Mouse (Mus musculus) embryonic facial prominence, embryonic 14.5 days (tissue): ENCODE data around the gene Frmd5. TPM values are rescaled to one million over a fixed set of nuclear protein-coding genes. Genes with fewer than 3 reads are reported as not detected.
"Not testable (repeated sequence)": the region's sequence is repeated elsewhere in the genome, so short reads cannot be mapped to it uniquely, and the experiment has no call there.

Experiments used
- ATAC-seq: fragments of 200-750 bp; cut with Nextera tagmentation; 2 replicates; pipeline ENCODE4 v1.8.0; 2017; ENCODE audit warnings: low read depth, moderate number of reproducible peaks, moderate TSS enrichment
- DNase-seq: peaks from one replicate; pipeline ENCODE4 v3.0.0-alpha.2; 2015; ENCODE audit warnings: low spot score
- H3K27ac ChIP-seq: fragments of 300-500 bp; sonication (generic); replicated peaks from 2 replicates; pipeline ENCODE4 v1.5.1; 2014; ENCODE audit warnings: low read depth, mild to moderate bottlenecking, low read length, moderate library complexity
- H3K27me3 ChIP-seq: fragments of 300-500 bp; sonication (generic); replicated peaks from 2 replicates; pipeline ENCODE4 v1.6.1; 2014; ENCODE audit warnings: low read length; ENCODE audit not compliant: control insufficient read depth, insufficient read depth
- H3K36me3 ChIP-seq: fragments of 300-500 bp; sonication (generic); 2 replicates; pipeline ENCODE4 v1.6.1; 2014; ENCODE audit warnings: low read length, mixed read lengths; ENCODE audit not compliant: control insufficient read depth, insufficient read depth
- H3K4me1 ChIP-seq: fragments of 300-500 bp; sonication (generic); 2 replicates; pipeline ENCODE4 v1.6.1; 2014; ENCODE audit warnings: antibody characterized with exemption, low read length; ENCODE audit not compliant: control insufficient read depth, insufficient read depth
- H3K4me2 ChIP-seq: fragments of 300-500 bp; sonication (generic); 2 replicates; pipeline ENCODE4 v1.6.1; 2014; ENCODE audit warnings: low read depth, mild to moderate bottlenecking, low read length, moderate library complexity, mixed read lengths
- H3K4me3 ChIP-seq: fragments of 300-500 bp; sonication (generic); 2 replicates; pipeline ENCODE4 v1.5.1; 2014; ENCODE audit warnings: low read depth, mild to moderate bottlenecking, low read length
- H3K9ac ChIP-seq: fragments of 300-500 bp; sonication (generic); 2 replicates; pipeline ENCODE4 v1.6.1; 2014; ENCODE audit warnings: low read depth, mild to moderate bottlenecking, low read length, moderate library complexity, mixed read lengths
- H3K9me3 ChIP-seq: fragments of 300-500 bp; sonication (generic); 2 replicates; pipeline ENCODE4 v1.6.1; 2016; ENCODE audit warnings: low read length; ENCODE audit not compliant: control insufficient read depth
- whole genome bisulfite sequencing: fragments of 180-500 bp; shearing (Covaris S2); extraction: QIAGEN DNeasy Blood & Tissue Kit; methylation state at CpG from one replicate; pipeline ENCODE4 v1.1.7; 2014; 5-methylcytosine and 5-hydroxymethylcytosine counted together
- polyA plus RNA-seq: library from polyadenylated mRNA; unstranded; fragments of >200 nt; fragmentation: Nextera tagmentation; extraction: Ambion mirVana; gene quantifications from 2 replicates; pipeline ENCODE4 v1.2.1, GENCODE M21; 2014

The Frmd5 gene
- polyA plus RNA-seq, 1 experiment from 2014 or later, result 1.4 TPM

DNA sequence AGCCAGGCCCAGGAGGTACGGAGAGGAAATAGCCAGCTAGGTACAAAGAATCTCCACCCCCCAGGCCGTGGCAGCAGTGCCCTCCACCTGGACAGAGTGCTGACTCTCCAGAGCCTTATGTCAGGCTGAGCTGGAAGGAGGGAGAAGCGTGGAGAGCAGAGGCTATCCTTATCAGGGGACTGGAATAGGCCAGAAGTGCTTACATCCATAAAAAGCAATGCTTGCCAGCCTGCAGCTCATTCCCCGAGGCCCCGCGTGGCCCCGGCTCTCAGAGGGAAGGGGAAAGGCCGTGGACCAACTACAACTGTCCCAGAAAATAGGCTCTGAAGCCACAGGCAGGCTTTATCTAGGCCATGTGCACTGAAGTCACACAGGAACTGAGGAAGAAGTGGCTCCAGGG is 255.6 kb downstream of the Frmd5 start:
- Histone ChIP-seq H3K4me3 (no peak overlapping the region), H3K36me3 (peaks cover 11% of the 10 kb centered on the region; the same call in 1 of the 2 replicates), H3K4me1 (no peaks in the 10 kb centered on the region), H3K27ac (no peak overlapping the region), H3K9me3 (no peaks in the 10 kb centered on the region), H3K4me2 (no peak overlapping the region), H3K9ac (no peak overlapping the region), H3K27me3 (no peaks in the 10 kb centered on the region)
- DNase-seq (no peak), ATAC-seq (no peak)
- WGBS, result 79% methylated on average over 8 of the region's 8 CpGs

DNA sequence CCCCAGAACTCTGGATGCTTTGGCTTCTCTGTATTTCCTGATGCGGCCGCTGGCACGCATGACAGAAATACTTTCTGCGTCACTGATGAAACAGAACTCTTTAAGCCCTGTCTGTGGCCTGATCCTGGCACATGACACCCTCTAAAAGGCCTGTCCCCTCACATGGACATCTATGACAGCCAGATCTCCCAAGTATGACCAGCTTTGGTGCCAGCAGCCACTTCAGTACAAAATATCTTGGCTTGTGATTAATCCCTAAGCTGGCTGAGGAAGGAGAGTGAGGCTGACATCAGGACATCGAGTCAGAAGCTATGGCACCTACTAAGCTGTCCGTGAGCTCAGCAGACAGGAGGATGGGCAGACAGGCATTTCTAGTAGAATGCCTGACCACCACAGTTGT is 257.3 kb downstream of the Frmd5 start:
- Histone ChIP-seq H3K27ac (no peak overlapping the region), H3K36me3 (peaks cover 15% of the 10 kb centered on the region; the same call in 1 of the 2 replicates), H3K27me3 (no peaks in the 10 kb centered on the region), H3K4me1 (no peaks in the 10 kb centered on the region), H3K4me3 (no peak overlapping the region), H3K4me2 (no peak overlapping the region), H3K9ac (no peak overlapping the region), H3K9me3 (no peaks in the 10 kb centered on the region)
- ATAC-seq (no peak), DNase-seq (no peak)
- WGBS, result 88% methylated on average over 5 of the region's 6 CpGs

DNA sequence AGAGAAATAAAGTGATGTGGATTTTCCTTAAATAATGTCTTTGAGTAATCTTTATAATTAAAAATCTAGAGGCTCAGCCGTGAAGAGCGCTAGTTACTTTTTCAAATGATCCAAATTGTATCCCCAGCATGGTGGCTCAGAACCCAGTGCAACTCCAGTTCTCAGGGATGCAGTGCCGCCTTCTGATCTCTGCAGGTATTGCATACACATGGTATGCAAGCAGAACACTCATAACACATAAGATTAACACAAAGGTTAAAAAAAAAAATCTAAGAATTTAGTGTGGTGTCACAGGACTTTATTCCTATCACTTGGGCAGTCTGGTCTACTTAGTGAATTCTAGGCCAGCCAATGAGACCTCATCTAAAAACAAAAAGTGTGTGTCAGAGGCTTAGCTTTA is 262.1 kb downstream of the Frmd5 start:
- H3K27ac ChIP-seq, result no peak overlapping the region
- H3K9ac ChIP-seq, result no peak overlapping the region
- DNase-seq, result no peak
- H3K4me2 ChIP-seq, result no peak overlapping the region
- no peaks in the 10 kb centered on the region for H3K4me1 ChIP-seq
- H3K27me3 ChIP-seq, result no peaks in the 10 kb centered on the region
- ATAC-seq, result no peak
- 92% methylated on average over 3 of the region's 3 CpGs for WGBS
- no peak overlapping the region for H3K4me3 ChIP-seq
- no peaks in the 10 kb centered on the region for H3K9me3 ChIP-seq
- H3K36me3 ChIP-seq, result peaks cover 39% of the 10 kb centered on the region

DNA sequence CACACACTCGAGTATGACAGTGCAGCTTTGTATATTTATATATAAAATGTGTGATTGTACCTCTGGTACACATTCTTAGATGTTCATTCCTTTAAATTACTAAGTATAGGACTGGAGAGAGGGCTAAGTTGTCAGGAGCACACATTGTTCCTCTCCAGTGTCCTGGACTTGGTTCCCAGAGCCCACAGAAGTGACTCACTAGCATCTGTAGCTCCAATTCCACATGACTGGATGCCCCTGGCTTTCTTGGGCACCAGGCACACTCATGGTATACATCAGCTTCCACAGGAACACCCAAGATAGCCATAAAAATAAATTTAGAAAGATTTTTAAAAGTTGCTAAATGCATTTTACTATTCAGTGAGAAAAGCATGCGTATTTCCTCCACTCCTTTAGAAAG is 281.8 kb downstream of the Frmd5 start:
- no peak for DNase-seq
- Histone ChIP-seq H3K27me3 (no peaks in the 10 kb centered on the region), H3K9ac (no peak overlapping the region), H3K9me3 (no peaks in the 10 kb centered on the region), H3K27ac (no peak overlapping the region), H3K4me1 (no peaks in the 10 kb centered on the region), H3K4me3 (no peak overlapping the region), H3K36me3 (peaks cover 33% of the 10 kb centered on the region), H3K4me2 (no peak overlapping the region)
- no peak for ATAC-seq
- 93% methylated on average over 2 of the region's 2 CpGs for WGBS

DNA sequence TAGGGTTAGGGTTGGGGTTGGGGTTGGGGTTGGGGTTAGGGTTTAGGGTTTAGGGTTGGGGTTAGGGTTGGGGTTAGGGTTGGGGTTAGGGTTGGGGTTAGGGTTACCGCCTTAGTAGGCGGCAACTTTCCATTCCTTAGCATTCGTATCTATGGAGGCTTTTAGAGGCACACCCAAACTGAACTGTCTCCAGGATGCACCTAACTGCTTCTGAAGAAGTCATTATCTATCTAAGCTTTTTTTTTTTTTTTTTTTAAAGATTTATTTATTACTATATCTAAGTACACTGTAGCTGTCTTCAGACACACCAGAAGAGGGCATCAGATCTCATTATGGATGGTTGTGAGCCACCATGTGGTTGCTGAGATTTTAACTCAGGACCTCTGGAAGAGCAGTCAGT is 284.1 kb downstream of the Frmd5 start:
- H3K27ac ChIP-seq, DNase-seq, H3K9me3 ChIP-seq, H3K27me3 ChIP-seq, ATAC-seq, H3K9ac ChIP-seq, H3K4me1 ChIP-seq, H3K4me2 ChIP-seq, H3K4me3 ChIP-seq: not testable (repeated sequence)
- WGBS, result 97% methylated on average over 3 of the region's 3 CpGs
- H3K36me3 ChIP-seq, result peaks cover 44% of the 10 kb centered on the region

DNA sequence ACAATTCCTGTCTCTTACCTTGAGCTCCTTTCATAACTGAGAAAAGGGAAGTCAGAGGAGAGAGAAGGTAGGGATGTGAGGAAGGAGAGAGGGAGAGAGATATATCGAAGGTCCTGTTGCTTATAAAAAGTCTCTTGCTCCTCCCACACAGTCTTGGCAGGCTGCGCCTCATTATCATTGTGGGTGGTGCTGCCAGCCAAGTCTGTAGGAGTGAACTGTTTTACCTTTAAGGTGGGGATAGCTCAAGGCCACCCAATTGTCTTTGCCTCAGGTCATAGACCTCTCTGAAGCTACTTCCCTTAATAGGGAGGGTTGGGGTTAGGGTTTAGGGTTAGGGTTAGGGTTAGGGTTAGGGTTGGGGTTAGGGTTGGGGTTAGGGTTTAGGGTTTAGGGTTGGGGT is 284.9 kb downstream of the Frmd5 start:
- DNase-seq, result no peak
- Histone ChIP-seq H3K36me3 (peaks cover 46% of the 10 kb centered on the region), H3K27ac (no peak overlapping the region), H3K9ac (no peak overlapping the region), H3K4me1 (no peaks in the 10 kb centered on the region), H3K9me3 (no peaks in the 10 kb centered on the region), H3K4me2 (no peak overlapping the region), H3K4me3 (no peak overlapping the region), H3K27me3 (no peaks in the 10 kb centered on the region)
- 92% methylated on average over 2 of the region's 2 CpGs for whole genome bisulfite sequencing
- no peak for ATAC-seq

DNA sequence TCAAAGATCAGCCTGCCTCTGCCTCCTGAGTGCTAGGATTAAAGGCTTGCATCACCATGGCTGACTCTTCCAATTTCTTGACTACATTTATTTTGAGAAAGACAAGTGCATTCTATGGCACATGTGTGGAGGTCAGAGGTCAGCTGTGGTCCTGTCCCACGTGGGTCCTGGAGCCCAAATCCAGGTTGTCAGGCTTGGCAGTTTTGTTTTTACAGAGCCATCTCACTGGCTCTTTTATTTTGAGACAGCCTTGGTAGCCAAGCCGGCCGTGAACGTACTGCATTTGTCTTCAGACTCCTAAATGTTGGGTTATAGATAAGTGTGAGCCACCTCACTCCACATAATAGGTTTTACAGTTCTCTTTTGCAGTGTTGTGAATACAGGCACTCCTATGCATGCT is 288.2 kb downstream of the Frmd5 start:
- H3K9ac ChIP-seq, H3K27me3 ChIP-seq, H3K27ac ChIP-seq, H3K4me3 ChIP-seq, H3K4me1 ChIP-seq, H3K9me3 ChIP-seq, DNase-seq, ATAC-seq, H3K4me2 ChIP-seq: not testable (repeated sequence)
- peaks cover 27% of the 10 kb centered on the region for H3K36me3 ChIP-seq
- 84% methylated on average over 4 of the region's 4 CpGs for WGBS

DNA sequence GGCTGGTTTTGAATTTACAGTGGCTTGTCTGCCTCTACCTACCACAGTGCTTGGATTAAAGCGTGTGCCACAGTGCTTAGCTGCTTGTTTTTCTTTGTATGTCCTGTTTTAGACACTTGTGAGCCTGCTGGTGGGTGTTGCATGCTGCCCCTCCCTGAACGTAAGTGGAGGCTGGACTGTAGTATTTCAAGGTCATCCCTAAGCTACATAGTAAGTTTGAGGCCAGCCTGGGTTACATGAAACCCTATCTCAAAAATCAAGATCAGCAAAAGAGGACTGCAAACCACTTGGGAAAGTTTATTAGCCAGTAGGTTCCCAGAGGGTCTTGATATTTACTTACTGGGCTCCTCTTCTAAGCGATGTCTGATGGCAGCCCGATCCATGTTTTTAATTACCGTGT is 288.8 kb downstream of the Frmd5 start:
- Histone ChIP-seq H3K9me3 (no peaks in the 10 kb centered on the region), H3K27me3 (no peaks in the 10 kb centered on the region), H3K4me2 (no peak overlapping the region), H3K9ac (no peak overlapping the region), H3K4me1 (no peaks in the 10 kb centered on the region), H3K4me3 (no peak overlapping the region), H3K27ac (no peak overlapping the region), H3K36me3 (peaks cover 27% of the 10 kb centered on the region)
- no peak for DNase-seq
- ATAC-seq, result no peak
- WGBS, result 89% methylated on average over 5 of the region's 5 CpGs

DNA sequence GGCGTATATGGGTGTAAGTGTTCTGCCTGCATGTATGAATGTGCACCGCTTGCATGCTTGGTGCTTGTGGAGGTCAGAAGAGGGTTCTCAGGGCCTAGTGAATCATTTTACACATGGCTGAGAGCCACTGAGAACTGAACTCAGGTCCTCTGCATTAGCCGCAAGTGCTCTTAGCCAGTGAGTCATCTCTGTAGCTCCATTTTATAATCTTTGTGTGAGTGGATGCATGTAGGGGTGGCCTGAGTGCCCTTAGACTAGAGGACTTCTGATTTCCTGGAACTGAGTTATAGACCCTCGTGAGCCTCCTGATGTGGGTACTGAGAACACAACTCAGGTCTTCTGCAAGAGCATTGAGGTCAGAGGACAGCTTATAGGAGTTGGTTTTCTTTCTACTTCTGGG is 292.7 kb downstream of the Frmd5 start:
- H3K9me3 ChIP-seq, result no peaks in the 10 kb centered on the region
- DNase-seq (no peak), ATAC-seq (no peak)
- H3K4me3 ChIP-seq, result no peak overlapping the region
- 93% methylated on average over 4 of the region's 4 CpGs for WGBS
- H3K9ac ChIP-seq, result no peak overlapping the region
- H3K4me2 ChIP-seq, result no peak overlapping the region
- no peaks in the 10 kb centered on the region for H3K27me3 ChIP-seq
- H3K27ac ChIP-seq, result no peak overlapping the region
- H3K36me3 ChIP-seq, result peaks cover 32% of the 10 kb centered on the region
- H3K4me1 ChIP-seq, result no peaks in the 10 kb centered on the region
